ENCODE assay signal across 9 mouse cellular contexts in the genomic region with DNA sequence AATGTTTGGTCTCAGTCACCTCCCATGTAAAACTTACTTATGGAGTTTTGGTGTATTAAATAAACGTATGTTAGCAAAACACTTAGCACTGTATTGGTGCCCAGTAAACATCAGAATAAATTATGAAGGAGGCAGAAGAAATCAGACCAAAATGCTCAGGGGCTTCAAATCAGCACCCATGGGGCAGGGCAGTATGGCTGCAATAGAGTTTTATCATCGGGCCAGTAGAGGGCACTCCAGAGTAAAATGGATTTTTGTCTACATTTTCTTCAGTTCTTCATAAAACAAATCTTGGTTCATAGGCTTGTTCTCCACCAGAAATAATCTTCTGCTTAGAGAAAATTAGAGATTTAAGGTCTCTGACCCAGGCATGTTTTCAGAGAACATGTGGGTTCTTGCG.
DNase-seq lines count a peak whose midpoint lies in the region; ATAC-seq and TF ChIP-seq lines count a peak whose summit lies in the region.
"Had no signal": no experiment of that assay in that cellular context is flagged by ENCODE, and none has a peak within 500 bp of the region (broad histone marks: within the 10 kb centered on the region; RNA-seq: fewer than 3 reads in every experiment).

No protein-coding gene starts in this region.

- peak; percentile 69 for DNase-seq in forebrain, postnatal 0 days
- no peak for DNase-seq in lung, adult 2 months
- DNase-seq in lung, adult 18-20 months, result no peak
- DNase-seq in NIH3T3 (ENCODE audit: low read depth), result peak; percentile 83
- DNase-seq in lung, postnatal 14 days, result peak; percentile 35
- DNase-seq in spleen, postnatal 14 days (ENCODE audit: low spot score in 2 of 2), result no peak
- DNase-seq in left cerebral cortex, adult 9 months (ENCODE audit: low spot score in 2 of 2), result no peak

- H3K27ac ChIP-seq in forebrain, postnatal 0 days (ENCODE audit: low read depth, low read length), result no peak overlapping the region
- H3K27ac ChIP-seq in forebrain, embryonic 16.5 days (ENCODE audit: low read length), result no peak overlapping the region
- H3K27ac ChIP-seq: neural tube, embryonic 12.5 days had no signal

- WGBS in forebrain, postnatal 0 days, result 28% methylated on average over 3 of the region's 3 CpGs
- WGBS in forebrain, embryonic 16.5 days, result 31% methylated on average over 3 of the region's 3 CpGs
- WGBS in lung, adult 2 months, result 16% methylated on average over 3 of the region's 3 CpGs

- no peak overlapping the region for H3K4me3 ChIP-seq in forebrain, postnatal 0 days (ENCODE audit: low read depth, low read length)
- H3K4me3 ChIP-seq in forebrain, embryonic 16.5 days (replicated peaks; ENCODE audit: low read length), result no peak overlapping the region
- H3K4me3 ChIP-seq in lung, adult 2 months (replicated peaks; ENCODE audit: extremely low read depth, low read depth, low read length), result no peak overlapping the region
- H3K4me3 ChIP-seq: neural tube, embryonic 12.5 days had no signal

- no peak for TF ChIP-seq POLR2A in lung, adult 2 months (IDR thresholded peaks at IDR 0.05; ENCODE audit: borderline replicate concordance, extremely low read depth, low read depth, low read length)

- H3K4me2 ChIP-seq in forebrain, postnatal 0 days (ENCODE audit: low read depth), result no peak overlapping the region
- no peak overlapping the region for H3K4me2 ChIP-seq in forebrain, embryonic 16.5 days (ENCODE audit: low read length)
- H3K4me2 ChIP-seq: neural tube, embryonic 12.5 days had no signal

- no peaks in the 10 kb centered on the region for H3K27me3 ChIP-seq in forebrain, postnatal 0 days (ENCODE audit: insufficient read depth, low read length)
- H3K27me3 ChIP-seq in forebrain, embryonic 16.5 days (replicated peaks; ENCODE audit: control insufficient read depth, insufficient read depth, low read length), result no peaks in the 10 kb centered on the region
- H3K27me3 ChIP-seq: neural tube, embryonic 12.5 days had no signal

- no peaks in the 10 kb centered on the region for H3K36me3 ChIP-seq in forebrain, postnatal 0 days (ENCODE audit: insufficient read depth)
- no peaks in the 10 kb centered on the region for H3K36me3 ChIP-seq in forebrain, embryonic 16.5 days (ENCODE audit: control insufficient read depth, insufficient read depth)
- H3K36me3 ChIP-seq: neural tube, embryonic 12.5 days had no signal

- ATAC-seq in forebrain, postnatal 0 days, result no peak
- no peak for ATAC-seq in forebrain, embryonic 16.5 days

- no peaks in the 10 kb centered on the region for H3K4me1 ChIP-seq in forebrain, postnatal 0 days (ENCODE audit: insufficient read depth)
- H3K4me1 ChIP-seq in forebrain, embryonic 16.5 days (replicated peaks; ENCODE audit: control insufficient read depth, insufficient read depth, low read length), result no peaks in the 10 kb centered on the region
- H3K4me1 ChIP-seq in lung, adult 2 months (ENCODE audit: control insufficient read depth, insufficient read depth, low read length), result no peaks in the 10 kb centered on the region
- H3K4me1 ChIP-seq: neural tube, embryonic 12.5 days had no signal

- no peak overlapping the region for H3K9ac ChIP-seq in forebrain, postnatal 0 days
- no peak overlapping the region for H3K9ac ChIP-seq in forebrain, embryonic 16.5 days (replicated peaks; ENCODE audit: low read depth, low read length)
- H3K9ac ChIP-seq: neural tube, embryonic 12.5 days had no signal

- TF ChIP-seq CTCF in forebrain, postnatal 0 days (IDR thresholded peaks at IDR 0.05; ENCODE audit: low read depth), result peak; percentile 62
- TF ChIP-seq CTCF in lung, adult 2 months (IDR thresholded peaks at IDR 0.05; ENCODE audit: insufficient read depth, low read length), result peak; percentile 31

- H3K9me3 ChIP-seq in forebrain, postnatal 0 days (ENCODE audit: low read length), result no peaks in the 10 kb centered on the region
- no peaks in the 10 kb centered on the region for H3K9me3 ChIP-seq in forebrain, embryonic 16.5 days (ENCODE audit: control insufficient read depth, low read length)
- H3K9me3 ChIP-seq: neural tube, embryonic 12.5 days had no signal

Comparison
In these comparisons a context has a peak if more than half of its experiments do, and no peak if none do; other contexts are left out.
1. DNase-seq: peak in forebrain, postnatal 0 days (single experiment), NIH3T3 (single experiment) and lung, postnatal 14 days (single experiment); none in lung, adult 2 months (single experiment), lung, adult 18-20 months (0 of 2), spleen, postnatal 14 days (0 of 2) and left cerebral cortex, adult 9 months (0 of 2).